Mouse (Mus musculus): ENCODE data around the gene Sstr3.

Sstr3 gene

GRCm38 (mm10) chr15:78559141-78559979 lies 14.9 kb upstream of the Sstr3 start:
- DNase-seq: no peak

DNA sequence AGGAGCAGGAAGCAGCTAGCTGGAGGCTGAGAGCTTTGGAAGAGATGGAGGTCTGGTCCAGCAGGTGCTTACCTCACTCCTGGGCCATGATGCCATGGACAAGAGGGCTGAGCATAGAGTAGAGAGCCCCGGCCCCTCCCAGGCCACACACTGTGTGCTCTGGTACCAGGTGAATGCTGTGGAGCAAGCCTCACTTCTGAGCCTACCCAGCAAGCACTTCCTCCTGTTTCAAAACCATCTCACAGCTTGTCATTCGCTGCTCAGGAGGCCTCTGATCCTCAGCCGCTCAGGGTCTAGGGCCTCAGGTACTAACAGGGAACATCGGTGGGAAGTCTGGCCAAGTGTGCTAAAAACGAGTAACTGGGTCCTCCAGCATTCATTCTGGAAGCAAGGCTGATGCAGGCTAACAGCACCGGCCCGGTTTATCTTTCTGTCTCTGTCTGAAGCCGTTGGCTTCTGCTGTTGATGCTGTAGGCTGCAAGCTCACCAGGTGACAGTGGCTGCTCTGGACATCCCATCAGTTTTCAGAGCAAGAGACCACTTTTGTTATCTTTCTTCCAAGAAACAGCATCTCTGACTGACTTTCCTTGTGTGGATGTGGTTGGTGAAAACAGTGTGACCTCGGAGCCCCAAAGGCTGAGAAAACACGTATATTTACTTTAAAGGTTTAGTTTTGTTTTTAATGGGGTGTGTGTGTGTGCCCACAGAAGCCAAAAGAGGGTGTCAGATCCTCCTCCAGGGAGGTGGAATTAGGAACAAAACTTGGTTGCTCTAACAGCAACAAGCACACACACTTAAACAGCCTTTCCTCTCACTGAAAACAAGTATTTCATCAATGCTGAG lies 13.4 kb upstream of the Sstr3 start:
- no peak for DNase-seq

DNA sequence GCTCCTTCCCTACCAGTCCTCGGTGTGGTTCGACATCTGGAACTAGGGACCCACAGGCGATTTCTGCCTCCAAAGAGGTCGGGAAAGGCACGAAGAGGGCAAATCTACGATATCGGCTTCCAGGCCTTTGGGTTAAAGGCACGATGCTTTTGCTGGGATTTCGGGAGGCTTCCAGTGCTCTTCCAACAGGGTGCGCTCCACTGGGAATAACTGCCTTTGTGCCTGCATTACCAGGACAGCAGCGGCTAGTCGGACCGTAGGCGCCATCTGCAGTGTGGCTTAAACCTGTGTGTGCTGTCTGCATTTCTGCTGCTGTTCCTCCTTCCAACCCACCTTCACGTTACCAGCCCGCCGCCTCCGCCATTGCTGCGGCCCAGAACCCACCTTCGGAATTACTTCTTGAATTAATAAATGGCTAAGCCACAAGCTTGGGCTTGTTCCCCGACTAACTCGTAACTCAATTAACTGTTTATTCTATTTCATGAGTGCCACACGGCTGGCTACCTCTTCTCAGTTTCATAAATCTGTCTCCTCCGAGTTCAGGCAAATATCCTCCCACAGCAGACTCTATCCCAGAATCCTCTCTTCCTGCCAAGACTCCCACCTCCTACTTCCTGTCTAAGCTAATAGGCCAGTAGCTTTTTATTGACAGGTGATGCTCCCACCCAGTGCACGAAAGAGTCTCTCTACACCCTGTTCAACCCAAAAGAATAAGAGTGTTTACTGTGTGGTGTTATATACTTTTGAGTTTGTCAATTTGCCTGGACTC lies 10.2 kb upstream of the Sstr3 start:
- no peak for DNase-seq

- no peak for DNase-seq
Observed at GRCm38 (mm10) chr15:78549189-78549734, 4.8 kb upstream of the Sstr3 start.

DNA sequence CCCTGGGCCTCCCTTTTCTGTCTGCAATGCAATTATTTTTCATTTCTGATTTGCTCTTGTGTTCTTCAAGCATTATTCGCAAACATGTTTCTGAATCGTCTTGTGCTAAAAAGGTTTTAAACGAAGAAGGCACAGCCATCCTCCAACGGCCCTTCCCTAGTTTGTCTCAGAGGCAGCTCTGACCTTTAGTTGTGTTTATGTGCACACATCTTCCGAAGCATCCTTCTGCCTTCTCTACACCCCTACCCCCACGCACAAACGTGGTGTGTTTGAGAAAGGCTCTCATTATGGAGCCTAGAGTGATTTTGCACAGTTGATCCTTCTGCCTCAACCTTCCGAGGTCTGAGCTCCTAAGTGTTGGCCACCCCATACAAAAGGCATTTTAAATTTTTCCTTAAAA lies 4.2 kb upstream of the Sstr3 start:
- DNase-seq: no peak

GRCm38 (mm10) chr15:78548336-78548665 lies 3.8 kb upstream of the Sstr3 start:
- no peak for DNase-seq

GRCm38 (mm10) chr15:78547415-78548335 lies 3.2 kb upstream of the Sstr3 start:
- peak; percentile 53 to 58 for DNase-seq

- no peak for DNase-seq
Observed at GRCm38 (mm10) chr15:78546060-78546459, 1.6 kb upstream of the Sstr3 start.

GRCm38 (mm10) chr15:78544041-78544440 lies 444 bp downstream of the Sstr3 start:
- peak in 1 of 2 experiments; percentile 47 for DNase-seq

GRCm38 (mm10) chr15:78542767-78543303 lies 1.6 kb downstream of the Sstr3 start:
- peak; percentile 49 to 64 for DNase-seq

DNA sequence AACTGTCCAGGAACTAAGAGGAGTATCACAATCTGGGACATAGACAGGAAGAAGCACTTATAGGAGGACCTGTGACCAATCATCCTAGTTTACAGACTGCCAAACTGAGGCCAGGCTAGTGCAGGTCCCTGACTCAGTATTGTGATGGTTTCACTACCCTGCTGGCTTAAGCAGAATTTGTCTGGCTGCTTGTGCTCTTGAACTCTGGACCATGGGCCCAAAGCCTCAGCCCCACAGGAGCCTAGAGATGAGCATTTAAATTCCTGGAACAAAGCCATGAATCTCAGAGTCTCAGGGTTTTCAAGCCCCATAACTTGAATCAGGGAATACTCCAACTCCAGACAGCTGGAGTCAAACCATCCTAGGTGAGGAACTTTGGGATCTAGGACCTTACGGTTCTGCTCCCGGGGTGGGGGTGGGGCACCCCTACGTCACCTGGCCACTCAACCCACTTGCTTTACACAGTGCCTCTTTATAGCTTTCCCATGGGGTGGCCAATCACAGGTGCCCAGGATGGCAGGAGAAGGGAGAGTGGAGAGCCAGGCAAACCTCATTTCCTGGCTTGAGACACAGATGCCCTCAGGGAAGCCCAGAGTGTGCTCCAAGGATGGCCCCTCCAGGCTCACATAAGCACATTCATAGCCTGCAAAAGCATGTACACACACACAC lies 2.3 kb downstream of the Sstr3 start:
- DNase-seq: peak; percentile 64 to 68

GRCm38 (mm10) chr15:78541606-78542005 lies 2.9 kb downstream of the Sstr3 start:
- peak; percentile 80 to 83 for DNase-seq

- DNase-seq: no peak
Observed at GRCm38 (mm10) chr15:78541036-78541435, 3.4 kb downstream of the Sstr3 start.

- no peak for DNase-seq
Observed at GRCm38 (mm10) chr15:78535723-78536421, 8.6 kb downstream of the Sstr3 start.

DNA sequence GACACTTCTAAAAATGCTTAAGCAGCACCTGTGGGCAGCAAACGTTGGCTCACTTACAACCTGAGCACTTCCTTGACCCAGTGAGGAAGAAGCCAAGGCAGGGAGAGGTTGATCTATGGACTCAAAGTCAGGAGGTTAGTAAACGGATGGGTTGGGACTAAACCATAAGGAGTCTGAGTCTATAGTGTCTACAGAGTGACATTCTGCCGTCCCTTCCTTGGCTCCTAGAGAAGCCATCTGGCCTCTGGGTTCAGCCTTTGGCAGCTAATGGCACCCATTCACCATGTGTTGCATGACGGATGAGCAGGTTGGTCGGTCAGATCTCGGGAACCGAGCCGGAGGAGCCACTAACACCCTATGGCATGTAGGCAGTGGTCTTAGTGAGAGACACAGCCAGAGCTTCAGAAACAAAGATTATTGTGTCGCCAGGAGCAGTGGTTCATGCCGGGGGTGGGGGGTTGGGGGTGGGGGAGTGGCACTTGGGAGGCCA lies 11.1 kb downstream of the Sstr3 start:
- peak; percentile 77 to 84 for DNase-seq

- no peak for DNase-seq
Observed at GRCm38 (mm10) chr15:78532566-78533345, 11.7 kb downstream of the Sstr3 start.

DNA sequence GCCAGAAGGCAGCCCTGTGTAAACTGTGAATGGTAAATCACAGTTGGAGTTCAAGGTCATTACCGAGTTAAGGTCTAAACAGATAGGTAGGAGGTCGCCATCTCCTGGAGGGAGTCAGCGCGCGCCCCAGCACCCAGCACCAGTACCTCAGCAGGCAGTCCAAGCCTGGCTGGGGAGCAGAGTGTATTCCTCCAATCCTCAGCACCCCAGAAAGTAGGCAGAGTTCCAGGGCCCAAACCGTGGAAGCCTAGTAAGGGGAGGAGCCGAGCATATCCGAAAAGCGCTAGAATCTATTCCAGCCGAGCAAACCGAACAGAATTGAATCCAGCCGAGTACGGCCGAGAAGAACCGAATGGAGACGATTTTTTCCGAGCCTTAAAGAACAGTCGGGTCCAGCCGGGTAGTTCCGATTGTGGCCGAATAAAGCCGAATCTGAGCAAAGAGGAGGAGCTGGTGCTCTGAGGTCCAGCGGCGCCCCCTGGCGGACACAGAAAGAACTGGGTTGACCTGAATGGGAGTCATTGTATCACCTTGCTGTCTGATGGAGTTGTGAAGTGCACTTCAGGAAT lies 12.5 kb downstream of the Sstr3 start:
- DNase-seq: peak; percentile 99 to 100

DNA sequence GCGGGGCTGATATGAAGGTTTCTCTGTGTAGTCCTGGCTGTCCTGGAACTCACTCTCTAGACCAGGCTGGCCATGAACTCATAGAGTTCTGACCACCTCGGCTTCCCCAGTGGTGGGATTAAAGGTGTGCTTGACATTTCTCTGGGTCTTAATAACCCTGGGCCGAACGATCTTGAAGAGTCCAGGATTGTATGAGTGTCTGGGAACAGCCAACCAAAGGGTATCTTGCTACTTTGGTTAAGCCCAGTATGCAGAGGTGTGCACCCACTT lies 13.1 kb downstream of the Sstr3 start:
- DNase-seq: no peak
